8 mouse cellular contexts compared by ENCODE assay signal in the genomic region with DNA sequence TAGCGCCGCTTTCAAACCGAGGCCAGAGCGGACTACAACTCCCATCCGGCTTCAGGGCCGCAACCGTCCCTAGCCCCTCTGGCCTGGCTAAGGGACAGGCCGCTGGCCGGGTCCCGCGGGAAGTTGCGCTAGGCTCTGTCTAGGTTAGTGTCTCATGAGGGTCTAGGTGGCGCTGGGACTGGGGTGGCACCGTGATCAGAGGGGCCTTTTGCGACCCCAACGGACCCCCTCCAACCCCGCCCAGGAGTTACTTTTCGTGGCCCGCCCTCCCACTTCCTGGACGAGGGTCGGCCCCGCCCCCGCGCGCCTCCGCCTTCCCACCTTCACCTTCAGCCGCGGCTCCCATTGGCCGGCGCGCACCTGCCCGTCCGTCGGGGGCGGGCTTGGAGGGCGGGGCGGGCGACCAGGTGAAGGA. TPM values are rescaled to one million over a fixed set of nuclear protein-coding genes. Genes with fewer than 3 reads are reported as not detected.
A peak's percentile ranks its signal among the peaks of the same experiment; 100 is the strongest.
DNase-seq lines count a peak whose midpoint lies in the region; ATAC-seq and TF ChIP-seq lines count a peak whose summit lies in the region.

A gene (plus strand): TSS at position 320 of the 415 bp plus-strand sequence.

- peak within 1 kb of the TSS; percentile 78 for H3K27ac ChIP-seq in brown adipose tissue, adult 24 weeks (replicated peaks; ENCODE audit: low read depth, low read length)
- peak within 1 kb of the TSS; percentile 63 for H3K27ac ChIP-seq in heart, postnatal 0 days (ENCODE audit: low read depth)

- no peaks in the 10 kb centered on the region for H3K27me3 ChIP-seq in heart, postnatal 0 days (ENCODE audit: control insufficient read depth, insufficient read depth, low read length)
- peaks cover 26% of the 10 kb centered on the region for H3K27me3 ChIP-seq in megakaryocyte, embryonic 14.5 days (replicated peaks)

- H3K9me3 ChIP-seq in heart, postnatal 0 days (replicated peaks; ENCODE audit: control insufficient read depth, low read length): no peaks in the 10 kb centered on the region
- H3K9me3 ChIP-seq in megakaryocyte, embryonic 14.5 days: no peaks in the 10 kb centered on the region

- TF ChIP-seq CTCF in heart, postnatal 0 days (IDR thresholded peaks at IDR 0.05; ENCODE audit: low read depth): no peak

- peak within 1 kb of the TSS; percentile 73 for H3K4me3 ChIP-seq in brown adipose tissue, adult 24 weeks (ENCODE audit: insufficient read depth, low read depth, low read length)
- peak within 1 kb of the TSS; percentile 56 for H3K4me3 ChIP-seq in heart, postnatal 0 days (ENCODE audit: low read depth, low read length)
- peak within 1 kb of the TSS; percentile 92 for H3K4me3 ChIP-seq in megakaryocyte, embryonic 14.5 days (replicated peaks)

- H3K36me3 ChIP-seq in heart, postnatal 0 days (replicated peaks; ENCODE audit: control insufficient read depth, insufficient read depth, low read length): no peaks in the 10 kb centered on the region; the same call in 1 of the 2 replicates
- H3K36me3 ChIP-seq in megakaryocyte, embryonic 14.5 days (replicated peaks; ENCODE audit: low read length): peaks cover 38% of the 10 kb centered on the region

- TF ChIP-seq EP300 in heart, postnatal 0 days (IDR thresholded peaks at IDR 0.05; ENCODE audit: low read depth): no peak

- peak; percentile 76 for ATAC-seq in erythroid progenitor cell, adult 5-6 weeks (replicated peaks; ENCODE audit: low FRiP score, poor library complexity, severe bottlenecking)
- ATAC-seq in heart, postnatal 0 days (ENCODE audit: insufficient read depth, low read depth): peak; percentile 73

- peak within 1 kb of the TSS; percentile 88 for H3K4me2 ChIP-seq in heart, postnatal 0 days (ENCODE audit: low read depth, low read length)

- WGBS in heart, postnatal 0 days: 1% methylated on average over 36 of the region's 38 CpGs

- peaks cover 29% of the 10 kb centered on the region for H3K4me1 ChIP-seq in brown adipose tissue, adult 24 weeks (ENCODE audit: control insufficient read depth, insufficient read depth, insufficient read length, low read length)
- H3K4me1 ChIP-seq in heart, postnatal 0 days (ENCODE audit: control insufficient read depth, insufficient read depth): no peaks in the 10 kb centered on the region
- peaks cover 75% of the 10 kb centered on the region for H3K4me1 ChIP-seq in megakaryocyte, embryonic 14.5 days

- H3K9ac ChIP-seq in heart, postnatal 0 days (replicated peaks; ENCODE audit: low read depth, low read length): peak within 1 kb of the TSS; percentile 79

- DNase-seq in ES-CJ7 (ENCODE audit: low read depth, low spot score): peak; percentile 87
- peak; percentile 63 for DNase-seq in heart, postnatal 0 days (ENCODE audit: low spot score)
- peak; percentile 96 to 98 for DNase-seq in kidney, postnatal 25 days
- DNase-seq in right cerebral cortex, postnatal 10 days (ENCODE audit: low spot score in 2 of 2): peak; percentile 58 to 70
- DNase-seq in urinary bladder, postnatal 25 days (ENCODE audit: low spot score): peak; percentile 85

RNA-seq across cellular contexts. Expression of the gene that starts here (rescaled TPM):
- 2.5 and 2.8 TPM in 2 replicates for polyA plus RNA-seq in brown adipose tissue, adult 24 weeks (2012; ENCODE audit: insufficient read depth, insufficient read length, missing spikeins)
- total RNA-seq in erythroid progenitor cell, adult 5-6 weeks (2015; ENCODE audit: low replicate concordance): 0.36 TPM in 1 of 2 replicates, not detected in the other
- 1.4 and 1.5 TPM in 2 replicates for total RNA-seq in erythroid progenitor cell, adult 5-6 weeks (2017; ENCODE audit: low replicate concordance)
- total RNA-seq in heart, postnatal 0 days (2014; rRNA removed; ENCODE audit: low replicate concordance): 4.8 and 9.5 TPM in 2 replicates
- polyA plus RNA-seq in heart, postnatal 0 days (2015; fragmentation: Nextera tagmentation; extraction: Ambion mirVana): 0.49 and 0.51 TPM in 2 replicates
- polyA plus RNA-seq in megakaryocyte, embryonic 14.5 days (2012; ENCODE audit: insufficient read depth, low replicate concordance): 4.8 and 6.6 TPM in 2 replicates

Comparison
In these comparisons a context has a peak if more than half of its experiments do, and no peak if none do; other contexts are left out.
1. Peak in every context shown above with its lines: DNase-seq, ATAC-seq, H3K4me3 ChIP-seq and H3K27ac ChIP-seq.